Mouse (Mus musculus) liver, adult 10 weeks (tissue): Measurements from ENCODE around the gene Abcf2. TPM values are rescaled to one million over a fixed set of nuclear protein-coding genes. Genes with fewer than 3 reads are reported as not detected.

Source experiments
- polyA plus RNA-seq: library from polyadenylated mRNA; stranded (reverse); fragments of 350-450 nt; fragmentation: Illumina TruSeq; extraction: RNeasy Lipid Tissue Mini Kit (QIAGEN cat#74804); gene quantifications from one replicate; pipeline ENCODE4 v1.2.3, GENCODE M21; 2014; ENCODE audit warnings: low read depth, low replicate concordance

Gene Abcf2
- polyA plus RNA-seq: 7.4 TPM

DNA sequence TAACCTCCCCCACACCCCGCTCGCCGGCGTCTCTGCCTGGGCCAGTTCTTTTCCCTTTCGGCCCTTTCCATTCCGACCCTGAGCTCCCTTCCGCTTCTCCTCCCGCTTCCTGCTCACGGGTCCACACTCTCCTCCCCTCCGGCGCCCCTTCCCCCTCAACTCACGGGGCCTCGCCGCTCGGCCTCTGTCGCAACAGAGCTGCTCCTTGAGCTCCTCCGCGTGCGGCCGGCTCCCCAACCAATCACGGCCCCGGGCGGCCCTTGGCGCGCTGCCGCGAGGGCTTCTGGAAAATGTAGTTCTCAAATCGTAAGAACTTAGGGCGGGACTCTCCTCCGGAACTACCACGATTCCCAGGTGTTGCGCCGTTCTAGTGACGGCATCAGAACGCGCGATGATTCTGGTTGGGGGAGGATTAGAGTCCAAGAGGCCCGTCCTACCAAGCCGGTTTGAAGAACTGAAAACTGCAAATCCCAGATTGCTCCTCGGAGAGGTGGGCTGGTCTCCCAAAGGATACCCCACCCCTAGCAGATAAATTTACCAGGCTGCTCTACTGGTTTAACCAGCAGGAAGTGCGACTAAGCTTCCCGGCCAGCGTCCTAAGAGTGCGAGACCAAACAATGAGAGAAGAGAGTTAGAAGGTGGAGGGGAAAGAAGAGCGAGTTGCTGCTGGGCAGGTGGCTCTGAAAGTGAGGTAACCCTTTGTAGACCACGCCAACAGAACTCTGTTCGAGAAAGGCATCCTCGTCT, at the start of gene Abcf2:
TSS of gene Abcf2 (minus strand) at position 285 of the 747 bp plus-strand sequence.

DNA sequence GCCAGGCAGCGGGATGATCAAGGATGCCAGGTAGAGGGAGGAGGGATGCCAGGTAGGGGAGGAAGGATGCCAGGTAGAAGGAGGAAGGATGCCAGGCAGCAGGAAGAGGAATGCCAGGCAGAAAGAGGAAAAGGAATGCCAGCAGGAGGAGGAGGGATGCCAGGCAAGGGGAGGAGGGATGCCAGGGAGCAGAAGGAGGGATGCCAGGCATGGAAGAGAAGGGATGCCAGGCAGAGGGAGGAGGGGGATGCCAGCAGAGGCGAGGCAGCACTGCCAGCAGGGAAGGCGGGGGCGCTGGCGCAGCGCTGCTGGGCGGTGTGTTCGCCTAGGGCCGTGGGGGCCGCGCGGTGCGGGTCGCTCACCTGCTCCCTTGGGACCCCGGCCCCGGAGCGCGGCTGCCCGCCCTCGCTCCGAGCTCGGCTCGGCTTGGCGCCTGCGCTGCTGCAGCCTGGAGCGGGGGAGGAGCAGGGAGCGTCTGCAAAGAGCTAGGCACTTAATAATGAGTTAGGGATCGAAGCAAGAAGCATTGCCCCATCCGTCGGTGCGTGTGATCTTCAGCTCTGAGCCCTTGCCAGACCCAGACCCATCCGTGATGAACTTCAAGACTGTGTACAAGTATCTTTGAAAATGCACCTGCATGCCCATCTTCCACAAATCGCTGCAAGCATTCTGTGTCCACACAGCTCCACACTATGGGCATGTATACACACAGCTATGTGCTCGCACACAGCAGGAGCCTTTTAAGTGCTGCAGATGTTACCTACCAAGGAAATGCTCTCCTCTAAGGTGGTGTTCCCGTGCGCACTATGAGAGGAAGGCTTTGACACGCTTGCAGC, 46.9 kb upstream of the Abcf2 start, which contains the start of gene Smarcd3:
TSS of gene Smarcd3 (minus strand) at position 426 of the 836 bp plus-strand sequence.

DNA sequence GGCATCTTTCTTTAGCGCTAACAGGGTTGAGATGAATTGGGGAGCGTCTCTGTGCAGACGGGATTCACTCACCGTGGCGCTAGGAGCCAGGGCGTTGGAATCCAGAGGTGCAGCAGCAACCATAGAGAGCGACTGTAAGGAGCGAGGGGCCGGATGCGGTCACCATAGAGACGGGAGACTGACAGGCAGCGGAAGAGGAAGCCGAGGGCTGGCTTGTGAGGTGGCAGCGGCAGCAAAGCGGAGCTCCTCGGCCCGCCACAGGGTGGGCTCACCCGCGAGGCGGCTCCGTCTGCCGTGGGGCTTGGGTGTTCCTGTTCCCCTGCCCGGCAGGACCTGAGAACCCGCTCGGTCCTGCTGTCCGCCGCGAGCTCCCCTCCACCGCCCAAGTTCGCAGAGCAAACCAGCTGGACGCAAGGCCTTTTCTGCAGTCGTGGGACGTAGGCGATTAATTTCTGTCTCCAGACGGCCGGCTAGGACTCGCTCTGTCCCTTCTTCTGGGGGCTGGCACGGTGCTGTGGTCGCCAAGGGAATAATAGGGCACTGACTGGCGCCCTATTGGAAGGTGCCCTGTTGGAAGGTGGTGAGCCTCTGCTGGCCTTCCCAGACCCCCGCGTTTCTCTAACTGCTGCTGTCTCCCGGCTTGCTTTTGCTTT, 9.4 kb upstream of the Abcf2 start, which contains the start of gene Chpf2:
TSS of gene Chpf2 (plus strand) at position 195 of the 653 bp plus-strand sequence.

DNA sequence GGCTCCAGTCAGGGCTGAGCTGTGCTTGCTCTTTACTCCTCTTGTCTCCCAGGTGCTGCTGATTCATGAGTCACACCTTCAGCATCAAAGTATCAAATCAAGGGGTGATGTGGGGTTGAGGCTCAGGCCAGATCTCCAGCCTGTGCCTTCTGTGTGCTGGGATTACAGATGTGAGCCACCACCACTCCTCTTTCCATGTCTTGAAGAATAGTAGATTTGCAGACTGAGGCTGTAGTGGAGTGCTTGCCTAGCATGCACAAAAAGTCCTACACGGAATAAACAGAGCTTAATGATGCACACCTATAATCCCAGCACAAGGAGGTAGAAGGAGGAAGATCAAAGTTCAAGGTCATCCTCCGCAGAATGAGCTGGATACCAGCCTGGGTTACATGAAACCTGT, 20.6 kb downstream of the Abcf2 start, which contains the start of gene 4931409K22Rik:
TSS of gene 4931409K22Rik (minus strand) at position 101 of the 400 bp plus-strand sequence.

DNA sequence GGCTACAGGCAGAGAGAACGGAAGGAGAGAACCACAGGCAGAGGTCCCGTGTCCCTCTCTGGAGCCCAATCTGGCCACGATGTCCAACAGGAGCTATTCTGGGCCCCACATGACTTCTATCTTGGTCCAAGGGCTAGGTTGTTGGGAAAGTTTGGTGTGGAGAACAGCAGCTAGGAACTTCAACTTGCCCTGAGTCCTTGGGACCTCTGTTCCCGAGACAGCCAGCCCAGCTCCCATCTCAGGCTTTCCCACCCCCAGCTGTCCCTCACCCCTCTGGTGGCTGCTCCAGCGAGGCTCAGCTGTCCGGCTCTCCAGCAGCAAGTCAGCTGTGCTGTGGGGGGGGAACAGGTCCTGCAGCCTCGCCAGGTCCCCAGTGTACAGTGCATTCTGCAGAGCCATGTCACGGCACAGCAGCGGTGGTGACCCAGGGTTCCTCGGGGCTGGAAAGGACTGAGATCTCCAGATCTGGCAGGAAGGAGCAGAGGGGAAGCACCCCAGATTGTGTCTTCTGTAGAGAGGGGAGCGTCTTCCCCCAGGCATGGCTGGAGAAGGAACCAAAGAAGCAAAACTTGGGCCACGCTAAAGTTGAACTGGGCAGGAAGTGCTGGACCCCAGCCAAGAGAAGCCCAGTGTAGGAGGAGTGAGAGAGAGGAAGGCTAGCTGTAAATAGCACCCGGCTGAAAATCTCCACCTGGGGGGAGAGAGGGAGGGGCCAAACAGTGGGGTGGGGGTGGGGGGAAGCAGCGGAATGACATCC, 36.7 kb downstream of the Abcf2 start, which contains the start of gene Asb10:
TSS of gene Asb10 (minus strand) at position 592 of the 757 bp plus-strand sequence.

DNA sequence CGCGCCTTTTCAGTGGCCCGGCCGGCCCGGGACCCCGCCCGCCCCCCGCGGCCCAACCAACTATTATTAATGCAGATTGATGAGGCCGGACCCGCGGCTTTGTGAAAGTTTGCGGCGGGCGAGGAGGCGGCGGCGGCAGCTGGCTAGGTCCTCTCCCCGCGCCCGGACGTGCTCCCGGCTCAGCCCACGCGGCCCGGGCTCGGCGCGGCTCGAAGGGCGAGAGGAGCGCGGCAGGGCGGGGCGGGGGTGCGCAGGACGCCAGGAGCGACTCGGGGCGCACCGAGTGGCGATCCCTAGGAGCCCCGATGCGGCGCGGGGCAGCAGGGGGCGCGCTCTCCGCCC, 50.4 kb downstream of the Abcf2 start, which contains the start of gene Gbx1:
TSS of gene Gbx1 (minus strand) at position 314 of the 342 bp plus-strand sequence.

Other genes with a start within 250 kb of the Abcf2 start
- not detected for gene Kcnh2, start 225.9 kb downstream of the Abcf2 start, polyA plus RNA-seq
- 0.19 TPM for gene Nos3, start 212.7 kb downstream of the Abcf2 start, polyA plus RNA-seq
- not detected for gene Atg9b, start 185.3 kb downstream of the Abcf2 start, polyA plus RNA-seq
- gene Abcb8, start 183.8 kb downstream of the Abcf2 start, polyA plus RNA-seq: 3.7 TPM
- gene Asic3, start 164.1 kb downstream of the Abcf2 start, polyA plus RNA-seq: not detected
- gene Cdk5, start 153.9 kb downstream of the Abcf2 start, polyA plus RNA-seq: 11.4 TPM
- 4.2 TPM for gene Slc4a2, start 153.6 kb downstream of the Abcf2 start, polyA plus RNA-seq
- gene Fastk, start 132.2 kb downstream of the Abcf2 start, polyA plus RNA-seq: 6.2 TPM
- 0.82 TPM for gene Tmub1, start 129.6 kb downstream of the Abcf2 start, polyA plus RNA-seq
- gene Agap3, start 125.3 kb downstream of the Abcf2 start, polyA plus RNA-seq: 1.6 TPM
- gene Gbx1, start 50.3 kb downstream of the Abcf2 start, polyA plus RNA-seq: not detected
- not detected for gene Asb10, start 36.5 kb downstream of the Abcf2 start, polyA plus RNA-seq
- not detected for gene 4931409K22Rik, start 20.7 kb downstream of the Abcf2 start, polyA plus RNA-seq
- gene Chpf2, start 9.3 kb upstream of the Abcf2 start, polyA plus RNA-seq: 0.77 TPM
- gene Smarcd3, start 46.9 kb upstream of the Abcf2 start, polyA plus RNA-seq: not detected
- gene Nub1, start 108.1 kb upstream of the Abcf2 start, polyA plus RNA-seq: 16.9 TPM
- not detected for gene Wdr86, start 153.3 kb upstream of the Abcf2 start, polyA plus RNA-seq
- not detected for gene Crygn, start 180.5 kb upstream of the Abcf2 start, polyA plus RNA-seq